Mouse (Mus musculus): Measurements from ENCODE around the gene Cacna1a. TPM values are rescaled to one million over a fixed set of nuclear protein-coding genes. Genes with fewer than 3 reads are reported as not detected.

The Cacna1a gene
- 1 to 10 TPM; 2.4 to 5.7 TPM for total RNA-seq (2023)

GRCm38 (mm10) chr8:84388275-84388674 lies at the start of gene Cacna1a:
Cacna1a (plus strand) TSS chr8:84388440.

GRCm38 (mm10) chr8:84662581-84663065 lies 274.4 kb downstream of the Cacna1a start, which contains the start of gene Ier2:
Ier2 (minus strand) TSS chr8:84662852.

GRCm38 (mm10) chr8:84686191-84687002 lies 298.2 kb downstream of the Cacna1a start, which contains the start of gene Trmt1:
Trmt1 (plus strand) TSS chr8:84686307.

GRCm38 (mm10) chr8:84687705-84688100 lies 299.5 kb downstream of the Cacna1a start, which contains the start of gene Nacc1:
Nacc1 (minus strand) TSS chr8:84687862.

Other genes starting within 250 kb of the Cacna1a start
- gene Cc2d1a, start 240.5 kb upstream of the Cacna1a start, total RNA-seq (2023) = 10 to 100 TPM; 33.4 to 38.3 TPM
- 1 to 10 TPM in 1 of 2 experiments, under 1 TPM in 1; 0.77 to 2.1 TPM for gene 4930432K21Rik, start 240.4 kb upstream of the Cacna1a start, total RNA-seq (2023)
- gene Nanos3, start 203.2 kb upstream of the Cacna1a start, total RNA-seq (2023) = not detected
- gene Zswim4, start 151.4 kb upstream of the Cacna1a start, total RNA-seq (2023) = 10 to 100 TPM; 22.8 to 24.8 TPM
- 100 to 1,000 TPM; 182 to 191 TPM for gene D8Ertd738e, start 138.7 kb upstream of the Cacna1a start, total RNA-seq (2023)
- gene Mri1, start 131.1 kb upstream of the Cacna1a start, total RNA-seq (2023) = 10 to 100 TPM; 37.0 to 38.6 TPM
- 10 to 100 TPM; 26.5 to 34.3 TPM for gene Ccdc130, start 118.1 kb upstream of the Cacna1a start, total RNA-seq (2023)